Mouse (Mus musculus): ENCODE data around the gene Stac3. TPM values are rescaled to one million over a fixed set of nuclear protein-coding genes. Genes with fewer than 3 reads are reported as not detected.
A peak's percentile ranks its signal among the peaks of the same experiment; 100 is the strongest.

Gene Stac3
- total and polyA plus RNA-seq, 3 experiments = 0.08 to 0.79 (median 0.50) TPM

DNA sequence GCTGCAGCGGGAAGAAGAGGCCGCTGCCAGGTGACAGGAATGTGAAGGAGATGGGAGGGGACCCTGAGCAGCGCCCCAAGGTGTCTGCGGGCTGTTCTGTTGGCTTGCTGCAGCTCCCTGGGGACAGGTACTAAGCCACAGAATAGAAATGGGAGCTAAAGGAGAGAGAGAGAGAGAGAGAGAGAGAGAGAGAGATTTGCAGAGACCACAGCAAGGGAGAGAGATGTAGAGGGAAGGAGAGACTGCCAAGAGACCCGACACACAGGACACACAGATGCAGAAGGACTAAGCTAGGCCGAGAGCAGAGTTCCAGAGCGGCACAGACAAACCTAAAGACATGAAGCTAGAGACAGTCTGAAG is 10.8 kb downstream of the Stac3 start:
- no peaks in the 10 kb centered on the region for H3K9me3 ChIP-seq (replicated peaks; ENCODE audit: low read length)
- 0 out of 2 replicates have a peak, but pooled peaks have one; percentile 4 for TF ChIP-seq MAZ (IDR thresholded peaks at IDR 0.05; ENCODE audit: low read depth, low read length)
- TF ChIP-seq RCOR1 (conservative IDR thresholded peaks at IDR 0.05; ENCODE audit: low read depth, low read length) = peak; percentile 62; the same call in 1 of the 2 replicates
- TF ChIP-seq MXI1 (IDR thresholded peaks at IDR 0.05; ENCODE audit: low read depth, low read length) = peak; percentile 7; the same call in 1 of the 2 replicates
- peak in 1 of 2 experiments; percentile 45; a peak in 1 of 4 replicates for TF ChIP-seq CTCF (conservative IDR thresholded peaks at IDR 0.05 in 1 of 2, IDR thresholded peaks at IDR 0.05 in 1 of 2; ENCODE audit: low read depth in 2 of 2, low read length in 2 of 2)
- TF ChIP-seq ELF1 (IDR thresholded peaks at IDR 0.05; ENCODE audit: low read depth, low read length) = no peak
- 0 out of 2 replicates have a peak, but pooled peaks have one; percentile 57 for TF ChIP-seq KAT2A (IDR thresholded peaks at IDR 0.05; ENCODE audit: insufficient replicate concordance, low read length)
- no peak for TF ChIP-seq RAD21 (IDR thresholded peaks at IDR 0.05; ENCODE audit: low read depth, low read length)
- no peak for TF ChIP-seq GABPA (IDR thresholded peaks at IDR 0.05; ENCODE audit: insufficient replicate concordance, low read depth, low read length)
- TF ChIP-seq JUND (conservative IDR thresholded peaks at IDR 0.05; ENCODE audit: low read depth, low read length) = no peak
- dilution Hi-C loops (cut with MboI; ENCODE audit: extremely low pct_ligation_motif_present, extremely low pct_unique_long_range_greater_than_20kb, low sequenced_read_pairs) = no loop called here
- H3K4me1 ChIP-seq (ENCODE audit: control insufficient read depth in 1 of 2, insufficient read depth in 2 of 2) = peaks cover 30 to 67% of the 10 kb centered on the region in 2 experiments
- H3K4me3 ChIP-seq (replicated peaks in 1 of 3; ENCODE audit: low read depth in 2 of 3, low read length in 2 of 3, poor library complexity in 1 of 3) = peak overlapping the region; percentile 55 to 67 (median 59)
- in situ Hi-C loops (cut with MboI; ENCODE audit: low pct_ligation_motif_present, low pct_unique_long_range_greater_than_20kb, low sequenced_read_pairs) = no loop called here
- no peak for DNase-seq (ENCODE audit: extremely low read depth)
- H3K36me3 ChIP-seq (replicated peaks in 1 of 2; ENCODE audit: control insufficient read depth in 1 of 2, insufficient read depth in 1 of 2, low read length in 1 of 2) = peaks cover 8 to 23% of the 10 kb centered on the region in 2 experiments
- no peaks in the 10 kb centered on the region for H3K79me2 ChIP-seq (replicated peaks; ENCODE audit: control insufficient read depth, extremely low read depth, insufficient read depth, poor library complexity, severe bottlenecking)
- H3K4me2 ChIP-seq (ENCODE audit: insufficient read depth, low read depth, poor library complexity, severe bottlenecking) = peak overlapping the region; percentile 86
- H3K27ac ChIP-seq (ENCODE audit: insufficient read depth, low read depth) = peak overlapping the region; percentile 88
- H3K27me3 ChIP-seq (replicated peaks) = peaks cover 17% of the 10 kb centered on the region
- peak overlapping the region; percentile 86 for H3K9ac ChIP-seq (ENCODE audit: insufficient read depth, low read depth)

DNA sequence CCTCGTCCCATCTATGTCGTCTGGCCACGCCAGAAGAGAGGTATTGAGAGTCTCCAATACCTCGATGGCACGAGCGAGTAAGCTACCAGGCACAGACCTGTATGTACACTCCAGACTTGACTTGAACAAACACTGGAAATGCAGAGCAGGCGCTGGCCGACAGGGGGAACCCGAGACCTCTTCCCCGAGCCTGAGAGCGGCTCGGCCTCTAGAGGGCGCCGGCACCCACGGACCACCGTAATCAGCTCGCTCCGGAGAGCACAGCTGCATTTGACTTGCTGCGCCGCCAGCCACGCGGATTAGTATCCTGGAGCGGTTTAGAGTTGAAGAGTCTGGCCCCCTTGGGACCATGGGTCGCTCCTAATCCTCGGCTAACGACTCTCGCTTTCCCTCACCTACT is 11.3 kb downstream of the Stac3 start:
- Histone ChIP-seq H3K79me2 (replicated peaks; ENCODE audit: control insufficient read depth, extremely low read depth, insufficient read depth, poor library complexity, severe bottlenecking) (no peaks in the 10 kb centered on the region), H3K9ac (ENCODE audit: insufficient read depth, low read depth) (peak overlapping the region; percentile 86), H3K4me3 (replicated peaks in 1 of 3; ENCODE audit: low read depth in 2 of 3, low read length in 2 of 3, poor library complexity in 1 of 3) (peak overlapping the region; percentile 55 to 67 (median 59)), H3K4me1 (ENCODE audit: control insufficient read depth in 1 of 2, insufficient read depth in 2 of 2) (peaks cover 30 to 73% of the 10 kb centered on the region in 2 experiments), H3K9me3 (replicated peaks; ENCODE audit: low read length) (no peaks in the 10 kb centered on the region), H3K36me3 (replicated peaks in 1 of 2; ENCODE audit: control insufficient read depth in 1 of 2, insufficient read depth in 1 of 2, low read length in 1 of 2) (peaks cover 13 to 25% of the 10 kb centered on the region in 2 experiments), H3K4me2 (ENCODE audit: insufficient read depth, low read depth, poor library complexity, severe bottlenecking) (peak overlapping the region; percentile 86), H3K27me3 (replicated peaks) (peaks cover 17% of the 10 kb centered on the region), H3K27ac (ENCODE audit: insufficient read depth, low read depth) (peak overlapping the region; percentile 88)
- in situ Hi-C loops (cut with MboI; ENCODE audit: low pct_ligation_motif_present, low pct_unique_long_range_greater_than_20kb, low sequenced_read_pairs) (no loop called here), dilution Hi-C loops (cut with MboI; ENCODE audit: extremely low pct_ligation_motif_present, extremely low pct_unique_long_range_greater_than_20kb, low sequenced_read_pairs) (no loop called here)
- DNase-seq (ENCODE audit: extremely low read depth) = peak; percentile 90
- TF ChIP-seq POLR2A (IDR thresholded peaks at IDR 0.05; ENCODE audit: low read depth, low read length) = peak; percentile 43; the same call in 1 of the 2 replicates
- TF ChIP-seq SMC3 (IDR thresholded peaks at IDR 0.05; ENCODE audit: low read depth, low read length) = peak; percentile 78
- no peak for TF ChIP-seq RCOR1 (conservative IDR thresholded peaks at IDR 0.05; ENCODE audit: low read depth, low read length)
- TF ChIP-seq E2F4 (IDR thresholded peaks at IDR 0.05; ENCODE audit: insufficient replicate concordance, low read depth, low read length) = no peak
- no peak for TF ChIP-seq UBTF (IDR thresholded peaks at IDR 0.05; ENCODE audit: low read depth, low read length)
- no peak for TF ChIP-seq CHD1 (IDR thresholded peaks at IDR 0.05; ENCODE audit: low read depth, low read length)
- TF ChIP-seq TBP (conservative IDR thresholded peaks at IDR 0.05; ENCODE audit: low read depth, low read length) = 0 out of 2 replicates have a peak, but pooled peaks have one; percentile 15
- TF ChIP-seq ZNF384 (IDR thresholded peaks at IDR 0.05; ENCODE audit: low read depth, low read length) = no peak; the same call in 1 of the 2 replicates
- no peak for TF ChIP-seq JUN (IDR thresholded peaks at IDR 0.05; ENCODE audit: insufficient read depth, low read depth, low read length)
- no peak; the same call in 1 of the 2 replicates for TF ChIP-seq ZC3H11A (IDR thresholded peaks at IDR 0.05; ENCODE audit: low read depth, low read length)
- no peak; the same call in none of the 2 replicates for TF ChIP-seq EP300 (IDR thresholded peaks at IDR 0.05; ENCODE audit: low read length)
- peak; percentile 87 to 100; a peak in 3 of 4 replicates for TF ChIP-seq CTCF (conservative IDR thresholded peaks at IDR 0.05 in 1 of 2, IDR thresholded peaks at IDR 0.05 in 1 of 2; ENCODE audit: low read depth in 2 of 2, low read length in 2 of 2)
- TF ChIP-seq ZMIZ1 (IDR thresholded peaks at IDR 0.05; ENCODE audit: low read depth, low read length) = 0 out of 2 replicates have a peak, but pooled peaks have one; percentile 35
- TF ChIP-seq NRF1 (IDR thresholded peaks at IDR 0.05; ENCODE audit: low read depth, low read length) = peak; percentile 60
- TF ChIP-seq MAFK (IDR thresholded peaks at IDR 0.05; ENCODE audit: insufficient replicate concordance, low read length) = no peak
- TF ChIP-seq BHLHE40 (IDR thresholded peaks at IDR 0.05; ENCODE audit: low read depth, low read length) = peak; percentile 49
- TF ChIP-seq MYC (IDR thresholded peaks at IDR 0.05; ENCODE audit: low read depth, low read length) = peak; percentile 68; the same call in 1 of the 2 replicates
- peak; percentile 81 for TF ChIP-seq TCF12 (IDR thresholded peaks at IDR 0.05; ENCODE audit: low read depth, low read length)
- peak; percentile 50; the same call in 1 of the 2 replicates for TF ChIP-seq HCFC1 (IDR thresholded peaks at IDR 0.05; ENCODE audit: low read depth, low read length)
- TF ChIP-seq IRF4 (IDR thresholded peaks at IDR 0.05; ENCODE audit: low read depth, low read length) = peak; percentile 39; the same call in 1 of the 2 replicates
- peak; percentile 64; the same call in 1 of the 2 replicates for TF ChIP-seq SIN3A (IDR thresholded peaks at IDR 0.05; ENCODE audit: low read length)
- TF ChIP-seq USF1 (IDR thresholded peaks at IDR 0.05; ENCODE audit: low read depth, low read length) = no peak
- TF ChIP-seq RAD21 (IDR thresholded peaks at IDR 0.05; ENCODE audit: low read depth, low read length) = peak; percentile 80
- no peak for TF ChIP-seq JUND (conservative IDR thresholded peaks at IDR 0.05; ENCODE audit: low read depth, low read length)
- peak; percentile 97 for TF ChIP-seq NELFE (IDR thresholded peaks at IDR 0.05; ENCODE audit: low read depth, low read length)
- no peak for TF ChIP-seq MAZ (IDR thresholded peaks at IDR 0.05; ENCODE audit: low read depth, low read length)
- TF ChIP-seq MAX (IDR thresholded peaks at IDR 0.05; ENCODE audit: low read length) = peak; percentile 68
